Mouse (Mus musculus): ENCODE measurements at regions not wholly inside any gene's neighbourhood (a gene's known extent, or its start where the extent isn't known, plus 50 kb on each side); places are given as distances from the start of the nearest gene placed in this dataset.

DNA sequence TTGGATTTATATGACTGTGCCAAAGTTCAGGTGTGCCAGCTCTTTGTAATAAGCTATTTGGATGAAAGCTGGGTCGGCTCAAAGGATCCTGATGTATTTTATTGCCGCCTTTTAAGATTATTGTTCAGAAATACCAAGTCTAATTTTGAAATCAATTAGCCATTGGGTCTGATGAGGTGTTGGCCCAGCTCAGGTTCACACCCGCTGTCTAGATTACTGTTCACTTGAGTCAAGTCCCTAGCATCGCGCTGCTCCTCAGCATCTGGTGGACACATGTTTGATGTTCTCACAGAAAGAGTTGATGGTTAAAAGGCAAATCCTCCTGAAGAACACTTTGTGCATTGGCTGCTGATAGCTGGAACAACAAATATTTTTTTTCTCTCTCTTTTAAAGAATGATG lies 281.8 kb downstream of the Fbxo8 start:
- no peak for TF ChIP-seq PAX5 (IDR thresholded peaks at IDR 0.05; ENCODE audit: low read length)
- TF ChIP-seq POLR2A (IDR thresholded peaks at IDR 0.05; ENCODE audit: low read depth, low read length): no peak
- no peak for TF ChIP-seq MAX (IDR thresholded peaks at IDR 0.05; ENCODE audit: low read length)
- TF ChIP-seq GABPA (IDR thresholded peaks at IDR 0.05; ENCODE audit: insufficient replicate concordance, low read depth, low read length): no peak
- no peak for TF ChIP-seq CTCF (conservative IDR thresholded peaks at IDR 0.05 in 1 of 2, IDR thresholded peaks at IDR 0.05 in 1 of 2; ENCODE audit: low read depth in 2 of 2, low read length in 2 of 2)
- no peak for TF ChIP-seq EP300 (IDR thresholded peaks at IDR 0.05; ENCODE audit: low read length)
- TF ChIP-seq BHLHE40 (IDR thresholded peaks at IDR 0.05; ENCODE audit: low read depth, low read length): no peak
- no peak for TF ChIP-seq IRF4 (IDR thresholded peaks at IDR 0.05; ENCODE audit: low read depth, low read length)
- no peak for TF ChIP-seq MEF2A (IDR thresholded peaks at IDR 0.05; ENCODE audit: borderline replicate concordance, low read depth, low read length)
- no peak for TF ChIP-seq CHD2 (IDR thresholded peaks at IDR 0.05; ENCODE audit: low read length)
- no peak for TF ChIP-seq CHD1 (IDR thresholded peaks at IDR 0.05; ENCODE audit: low read depth, low read length)
